Mouse (Mus musculus) midbrain, postnatal 0 days (tissue): ENCODE measurements around the gene Astn1. TPM values are rescaled to one million over a fixed set of nuclear protein-coding genes. Genes with fewer than 3 reads are reported as not detected.

Experiments used
- ATAC-seq: fragments of 200-750 bp; cut with Nextera tagmentation; 2 replicates; pipeline ENCODE4 v1.8.0; 2017; ENCODE audit warnings: moderate number of reproducible peaks, mild to moderate bottlenecking, moderate TSS enrichment, moderate library complexity; ENCODE audit not compliant: low FRiP score
- DNase-seq: peaks from one replicate; pipeline ENCODE4 v3.0.0-alpha.2; 2015; ENCODE audit warnings: low spot score
- H3K27ac ChIP-seq: fragments of 300-500 bp; sonication (generic); 2 replicates; pipeline ENCODE4 v1.5.1; 2014; ENCODE audit warnings: low read depth, mild to moderate bottlenecking, low read length, mixed read lengths
- H3K27me3 ChIP-seq: fragments of 300-500 bp; sonication (generic); 2 replicates; pipeline ENCODE4 v1.6.1; 2014; ENCODE audit warnings: low read length, control low read depth, mixed read lengths; ENCODE audit not compliant: insufficient read depth
- H3K36me3 ChIP-seq: fragments of 300-500 bp; sonication (generic); 2 replicates; pipeline ENCODE4 v1.6.1; 2014; ENCODE audit warnings: low read length, control low read depth, mixed read lengths; ENCODE audit not compliant: insufficient read depth
- H3K4me1 ChIP-seq: fragments of 300-500 bp; sonication (generic); 2 replicates; pipeline ENCODE4 v1.6.1; 2014; ENCODE audit warnings: mild to moderate bottlenecking, control low read depth, antibody characterized with exemption, low read length, mixed read lengths; ENCODE audit not compliant: insufficient read depth
- H3K4me2 ChIP-seq: fragments of 300-500 bp; sonication (generic); 2 replicates; pipeline ENCODE4 v1.6.1; 2014; ENCODE audit warnings: low read depth, mild to moderate bottlenecking, low read length, mixed read lengths; ENCODE audit not compliant: poor library complexity, severe bottlenecking
- H3K4me3 ChIP-seq: fragments of 300-500 bp; sonication (generic); 2 replicates; pipeline ENCODE4 v1.5.1; 2014; ENCODE audit warnings: low read depth, mild to moderate bottlenecking, low read length, moderate library complexity
- H3K9ac ChIP-seq: fragments of 300-500 bp; sonication (generic); replicated peaks from 2 replicates; pipeline ENCODE4 v1.6.1; 2014; ENCODE audit warnings: mild to moderate bottlenecking, low read length, moderate library complexity, mixed read lengths; ENCODE audit not compliant: poor library complexity, severe bottlenecking
- H3K9me3 ChIP-seq: fragments of 300-500 bp; sonication (generic); 2 replicates; pipeline ENCODE4 v1.6.1; 2016; ENCODE audit warnings: low read length, control low read depth
- CTCF ChIP-seq: IDR thresholded peaks from 2 replicates; pipeline ENCODE4 v1.5.1; 2016; ENCODE audit warnings: antibody characterized with exemption, mild to moderate bottlenecking
- WGBS: fragments of 180-500 bp; shearing (Covaris S2); extraction: QIAGEN DNeasy Blood & Tissue Kit; methylation state at CpG from one replicate; pipeline ENCODE4 v1.1.7; 2014; 5-methylcytosine and 5-hydroxymethylcytosine counted together
- polyA plus RNA-seq: library from polyadenylated mRNA; unstranded; fragments of >200 nt; fragmentation: Nextera tagmentation; extraction: Ambion mirVana; gene quantifications from 2 replicates; pipeline ENCODE4 v1.2.1, GENCODE M21; 2015
- total RNA-seq: library from RNA; depleted of rRNA; stranded (reverse); fragments of >200 nt; gene quantifications from 2 replicates; pipeline ENCODE4 v1.2.3, GENCODE M21; 2014

Astn1 gene
- total and polyA plus RNA-seq, 2 experiments from 2014 or later = 36.7 to 157 TPM

DNA sequence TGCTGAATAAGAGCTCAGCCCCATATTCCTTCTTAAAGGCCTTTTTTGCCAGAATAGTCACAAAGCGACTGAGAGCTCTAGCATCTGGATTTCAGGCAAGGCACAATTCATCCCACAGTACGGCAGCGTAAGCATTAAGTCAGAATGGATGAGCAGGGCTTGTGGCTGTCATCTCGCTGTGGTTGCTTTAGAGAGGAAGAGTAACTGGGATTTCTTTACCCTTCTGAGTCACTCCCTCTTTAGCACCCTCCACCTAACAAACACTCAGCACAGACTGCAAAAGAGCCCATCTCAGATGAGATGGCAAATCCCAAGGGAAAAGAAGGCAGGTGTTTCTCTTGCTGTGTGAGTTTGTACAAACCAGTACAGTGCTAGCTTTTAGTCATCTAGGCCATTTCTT is 183.0 kb downstream of the Astn1 start:
- no peak for ATAC-seq
- no peak for DNase-seq
- Histone ChIP-seq H3K27me3 (no peaks in the 10 kb centered on the region), H3K9me3 (no peaks in the 10 kb centered on the region), H3K4me1 (no peaks in the 10 kb centered on the region), H3K27ac (no peak overlapping the region), H3K36me3 (no peaks in the 10 kb centered on the region), H3K4me2 (no peak overlapping the region), H3K4me3 (no peak overlapping the region), H3K9ac (no peak overlapping the region)
- WGBS = 78% methylated on average over 4 of the region's 4 CpGs
- TF ChIP-seq CTCF = no peak

DNA sequence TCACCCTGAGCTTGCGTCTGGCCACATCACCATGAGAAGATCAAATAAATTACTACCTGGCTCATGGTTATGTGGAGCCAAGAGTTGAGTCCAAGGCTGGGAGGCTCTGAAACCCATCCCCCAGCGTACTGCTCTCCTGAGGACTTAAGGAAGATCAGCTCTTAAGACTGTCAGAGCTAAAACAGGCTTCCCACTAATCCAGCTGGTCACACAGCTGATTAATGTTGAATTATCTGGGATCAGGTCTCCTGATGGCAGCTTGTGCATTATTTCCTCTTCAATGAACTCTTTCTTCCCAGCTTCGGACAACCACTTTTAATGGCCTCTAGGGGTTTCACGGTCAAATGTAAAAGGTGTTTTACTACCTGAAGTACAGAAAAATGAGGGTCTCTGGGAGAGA is 184.4 kb downstream of the Astn1 start:
- H3K4me3 ChIP-seq = no peak overlapping the region
- H3K4me2 ChIP-seq = no peak overlapping the region
- no peak for ATAC-seq
- H3K27me3 ChIP-seq = no peaks in the 10 kb centered on the region
- 33% methylated on average over 4 of the region's 4 CpGs for WGBS
- no peak overlapping the region for H3K9ac ChIP-seq
- H3K36me3 ChIP-seq = no peaks in the 10 kb centered on the region
- no peaks in the 10 kb centered on the region for H3K4me1 ChIP-seq
- H3K9me3 ChIP-seq = no peaks in the 10 kb centered on the region
- no peak overlapping the region for H3K27ac ChIP-seq
- TF ChIP-seq CTCF = no peak
- peak; percentile 34 for DNase-seq

DNA sequence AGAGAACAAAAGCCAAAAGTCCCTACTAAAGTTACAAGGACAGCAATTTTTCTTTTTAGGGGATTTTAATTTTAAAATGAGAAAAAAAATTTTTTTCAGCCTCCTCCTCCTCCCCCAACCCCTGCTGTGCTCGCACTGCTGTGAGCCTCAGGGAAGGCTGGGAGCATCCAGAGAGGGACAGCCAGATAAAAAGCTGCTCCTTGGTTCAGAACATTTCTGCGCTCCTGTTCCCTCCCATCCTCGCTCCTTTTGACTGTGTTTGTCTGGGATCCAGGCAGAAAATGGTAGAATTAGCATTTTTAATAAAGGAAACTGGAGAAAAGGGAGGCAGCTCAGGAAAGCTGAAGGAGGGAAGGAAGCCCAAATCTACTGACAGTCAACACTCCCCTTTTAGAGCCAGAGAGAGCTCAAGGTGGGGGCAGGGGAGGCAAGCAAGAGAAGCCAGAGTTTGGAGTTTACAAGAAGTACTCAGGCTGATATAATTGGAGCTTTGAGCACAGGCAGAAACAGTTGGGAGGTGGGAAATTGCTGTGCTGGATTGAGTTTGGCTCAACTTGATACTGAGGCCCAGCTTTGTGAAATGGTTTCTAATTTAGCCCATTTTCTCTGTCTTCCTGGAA is 185.6 kb downstream of the Astn1 start:
- Histone ChIP-seq H3K27me3 (no peaks in the 10 kb centered on the region), H3K36me3 (no peaks in the 10 kb centered on the region), H3K9ac (no peak overlapping the region), H3K4me1 (no peaks in the 10 kb centered on the region), H3K27ac (peak overlapping the region; percentile 13), H3K4me3 (no peak overlapping the region), H3K9me3 (no peaks in the 10 kb centered on the region), H3K4me2 (no peak overlapping the region)
- DNase-seq (peak; percentile 56), ATAC-seq (peak; percentile 65)
- WGBS = 17% methylated on average over 3 of the region's 3 CpGs
- no peak for TF ChIP-seq CTCF

DNA sequence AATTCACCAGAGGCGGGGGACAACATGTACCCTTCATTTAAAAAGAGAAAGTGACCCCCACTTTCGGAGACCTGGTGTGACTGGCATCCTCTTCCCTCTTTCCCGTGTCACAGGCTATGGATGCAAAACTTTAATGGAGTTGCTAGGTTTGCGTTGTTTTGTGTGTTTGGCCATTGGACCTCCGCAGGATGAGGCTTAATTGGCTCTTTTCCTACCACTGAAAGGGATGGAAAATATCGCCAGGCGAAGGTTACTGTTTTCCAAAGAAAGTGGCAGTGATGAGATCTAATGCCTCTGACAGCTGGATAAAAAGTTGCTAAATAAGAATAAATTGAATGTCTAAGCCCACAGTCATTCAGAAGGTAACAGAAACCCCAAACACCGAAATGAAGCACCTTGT is 186.2 kb downstream of the Astn1 start:
- ATAC-seq (no peak), DNase-seq (no peak)
- no peak overlapping the region for H3K4me2 ChIP-seq
- no peaks in the 10 kb centered on the region for H3K36me3 ChIP-seq
- 64% methylated on average over 8 of the region's 8 CpGs for WGBS
- no peak overlapping the region for H3K4me3 ChIP-seq
- H3K9ac ChIP-seq = no peak overlapping the region
- H3K9me3 ChIP-seq = no peaks in the 10 kb centered on the region
- no peaks in the 10 kb centered on the region for H3K4me1 ChIP-seq
- no peaks in the 10 kb centered on the region for H3K27me3 ChIP-seq
- H3K27ac ChIP-seq = peak overlapping the region; percentile 13
- TF ChIP-seq CTCF = no peak

GRCm38 (mm10) chr1:158549616-158550015 is 187.5 kb downstream of the Astn1 start:
- H3K4me3 ChIP-seq = no peak overlapping the region
- no peak overlapping the region for H3K9ac ChIP-seq
- H3K4me1 ChIP-seq = no peaks in the 10 kb centered on the region
- ATAC-seq (no peak), DNase-seq (no peak)
- H3K4me2 ChIP-seq = no peak overlapping the region
- H3K36me3 ChIP-seq = no peaks in the 10 kb centered on the region
- TF ChIP-seq CTCF = no peak
- H3K9me3 ChIP-seq = no peaks in the 10 kb centered on the region
- no peak overlapping the region for H3K27ac ChIP-seq
- no peaks in the 10 kb centered on the region for H3K27me3 ChIP-seq
- WGBS = 92% methylated on average over 2 of the region's 2 CpGs

- no peaks in the 10 kb centered on the region for H3K4me1 ChIP-seq
- no peak for TF ChIP-seq CTCF
- H3K27me3 ChIP-seq = no peaks in the 10 kb centered on the region
- no peak overlapping the region for H3K4me3 ChIP-seq
- ATAC-seq = no peak
- no peaks in the 10 kb centered on the region for H3K9me3 ChIP-seq
- no peak for DNase-seq
- no peak overlapping the region for H3K9ac ChIP-seq
- no peaks in the 10 kb centered on the region for H3K36me3 ChIP-seq
- no peak overlapping the region for H3K4me2 ChIP-seq
- H3K27ac ChIP-seq = no peak overlapping the region
- WGBS = 16% methylated on average over 6 of the region's 6 CpGs
These were observed 189.9 kb downstream of the Astn1 start for GRCm38 (mm10) chr1:158551951-158552350.
